Mouse (Mus musculus) myocyte (in vitro differentiated cells): ENCODE data around the gene Paqr9. TPM values are rescaled to one million over a fixed set of nuclear protein-coding genes. Genes with fewer than 3 reads are reported as not detected.

ENCODE experiments used
- H3K27me3 ChIP-seq: one replicate; pipeline ENCODE4 v1.6.1; 2011; ENCODE audit not compliant: control insufficient read depth, insufficient read depth, insufficient read length
- H3K36me3 ChIP-seq: one replicate; pipeline ENCODE4 v1.6.1; 2011; ENCODE audit not compliant: control insufficient read depth, insufficient read depth
- H3K4me2 ChIP-seq: one replicate; pipeline ENCODE4 v1.6.1; 2011; ENCODE audit warnings: low read depth, control low read depth
- H3K4me3 ChIP-seq: one replicate; pipeline ENCODE4 v1.5.1; 2011; ENCODE audit warnings: mild to moderate bottlenecking, control low read depth, moderate library complexity
- H3K79me2 ChIP-seq: one replicate; pipeline ENCODE4 v1.6.1; 2011; ENCODE audit not compliant: control insufficient read depth, insufficient read depth
- H3ac ChIP-seq: one replicate; pipeline ENCODE4 v1.6.1; 2011; ENCODE audit not compliant: control insufficient read depth, insufficient read length
- CEBPB ChIP-seq: IDR thresholded peaks from 2 replicates; pipeline ENCODE4 v1.6.1; 2011; ENCODE audit warnings: mild to moderate bottlenecking, moderate library complexity; ENCODE audit not compliant: poor library complexity, insufficient read depth, severe bottlenecking
- E2F4 ChIP-seq: IDR thresholded peaks from one replicate; pipeline ENCODE4 v1.6.1; 2011; ENCODE audit warnings: mild to moderate bottlenecking, control low read depth, moderate library complexity; ENCODE audit not compliant: insufficient read depth
- MAX ChIP-seq: IDR thresholded peaks from one replicate; pipeline ENCODE4 v1.6.1; 2011; ENCODE audit warnings: low read depth, mild to moderate bottlenecking, control low read depth
- MYOD1 ChIP-seq, 3 experiments: IDR thresholded peaks; one replicate each; pipeline ENCODE4 v1.6.1; 2011; ENCODE audit warnings: control low read depth in 2 of 3, low read depth in 2 of 3, mild to moderate bottlenecking in 2 of 3, moderate library complexity in 1 of 3; ENCODE audit not compliant: insufficient read length in 2 of 3, control insufficient read depth in 1 of 3
- MYOG ChIP-seq, 3 experiments: IDR thresholded peaks; one replicate each; pipeline ENCODE4 v1.6.1; 2011; ENCODE audit warnings: control low read depth in 2 of 3, low read depth in 2 of 3, mild to moderate bottlenecking in 2 of 3; ENCODE audit not compliant: insufficient read length in 2 of 3, control insufficient read depth in 1 of 3, insufficient read depth in 1 of 3
- POLR2A ChIP-seq: IDR thresholded peaks from one replicate; pipeline ENCODE4 v1.6.1; 2011; ENCODE audit warnings: low read depth, mild to moderate bottlenecking, control low read depth, moderate library complexity; ENCODE audit not compliant: insufficient read length
- POLR2AphosphoS2 ChIP-seq: IDR thresholded peaks from one replicate; pipeline ENCODE4 v1.6.1; 2011; ENCODE audit warnings: low read depth, control low read depth; ENCODE audit not compliant: insufficient read length
- REST ChIP-seq: IDR thresholded peaks from one replicate; pipeline ENCODE4 v1.6.1; 2011; ENCODE audit warnings: mild to moderate bottlenecking, control low read depth, moderate library complexity; ENCODE audit not compliant: insufficient read depth, insufficient read length
- SRF ChIP-seq: IDR thresholded peaks from one replicate; pipeline ENCODE4 v1.6.1; 2011; ENCODE audit warnings: low read depth; ENCODE audit not compliant: control insufficient read depth, insufficient read length
- TCF12 ChIP-seq: IDR thresholded peaks from one replicate; pipeline ENCODE4 v1.6.1; 2011; ENCODE audit warnings: mild to moderate bottlenecking, control low read depth; ENCODE audit not compliant: poor library complexity, insufficient read depth, severe bottlenecking
- TCF3 ChIP-seq: IDR thresholded peaks from one replicate; pipeline ENCODE4 v1.6.1; 2011; ENCODE audit warnings: low read depth, control low read depth; ENCODE audit not compliant: insufficient read length
- USF1 ChIP-seq: IDR thresholded peaks from one replicate; pipeline ENCODE4 v1.6.1; 2011; ENCODE audit warnings: low read depth, mild to moderate bottlenecking, control low read depth, moderate library complexity
- polyA plus RNA-seq: library from polyadenylated mRNA; unstranded; fragments of >200 nt; fragmentation: generic; extraction: Trizol; gene quantifications from one replicate; pipeline ENCODE4 v1.2.1, GENCODE M21; 2012; ENCODE audit warnings: missing spikeins

The Paqr9 gene
- polyA plus RNA-seq, 1 experiment: under 0.01 TPM

- TF ChIP-seq POLR2A (no peak), POLR2AphosphoS2 (no peak), USF1 (no peak), REST (no peak), SRF (no peak), E2F4 (no peak), TCF12 (no peak), MYOG (IDR thresholded peaks at IDR 0.05; ENCODE audit: control insufficient read depth in 1 of 3, insufficient read depth in 1 of 3, insufficient read length in 2 of 3, low read depth in 2 of 3) (no peak), CEBPB (no peak), MAX (no peak), MYOD1 (IDR thresholded peaks at IDR 0.05; ENCODE audit: control insufficient read depth in 1 of 3, insufficient read length in 2 of 3, low read depth in 2 of 3) (no peak), TCF3 (no peak)
- Histone ChIP-seq H3K27me3 (no peaks in the 10 kb centered on the region), H3K79me2 (no peaks in the 10 kb centered on the region), H3ac (no peak overlapping the region), H3K36me3 (no peaks in the 10 kb centered on the region), H3K4me3 (no peak overlapping the region), H3K4me2 (no peak overlapping the region)
Observed at GRCm38 (mm10) chr9:95582555-95582954, 23.1 kb downstream of the Paqr9 start.

- Histone ChIP-seq H3K79me2 (no peaks in the 10 kb centered on the region), H3K36me3 (no peaks in the 10 kb centered on the region), H3ac (no peak overlapping the region), H3K4me3 (no peak overlapping the region), H3K4me2 (no peak overlapping the region), H3K27me3 (no peaks in the 10 kb centered on the region)
- no peak for TF ChIP-seq E2F4
- TF ChIP-seq REST: no peak
- no peak for TF ChIP-seq MYOG (IDR thresholded peaks at IDR 0.05; ENCODE audit: control insufficient read depth in 1 of 3, insufficient read depth in 1 of 3, insufficient read length in 2 of 3, low read depth in 2 of 3)
- TF ChIP-seq MAX: no peak
- no peak for TF ChIP-seq TCF3
- no peak for TF ChIP-seq POLR2A
- no peak for TF ChIP-seq TCF12
- TF ChIP-seq USF1: no peak
- TF ChIP-seq MYOD1 (IDR thresholded peaks at IDR 0.05; ENCODE audit: control insufficient read depth in 1 of 3, insufficient read length in 2 of 3, low read depth in 2 of 3): no peak
- no peak for TF ChIP-seq SRF
- TF ChIP-seq POLR2AphosphoS2: no peak
- TF ChIP-seq CEBPB: no peak
Observed at GRCm38 (mm10) chr9:95586046-95586445, 26.6 kb downstream of the Paqr9 start.

- TF ChIP-seq TCF12 (no peak), MYOD1 (IDR thresholded peaks at IDR 0.05; ENCODE audit: control insufficient read depth in 1 of 3, insufficient read length in 2 of 3, low read depth in 2 of 3) (no peak), POLR2AphosphoS2 (no peak), MYOG (IDR thresholded peaks at IDR 0.05; ENCODE audit: control insufficient read depth in 1 of 3, insufficient read depth in 1 of 3, insufficient read length in 2 of 3, low read depth in 2 of 3) (no peak), CEBPB (no peak), E2F4 (no peak), TCF3 (no peak), USF1 (no peak), MAX (no peak), POLR2A (no peak), SRF (no peak), REST (no peak)
- H3K4me2 ChIP-seq: no peak overlapping the region
- no peaks in the 10 kb centered on the region for H3K79me2 ChIP-seq
- H3K36me3 ChIP-seq: no peaks in the 10 kb centered on the region
- H3K27me3 ChIP-seq: no peaks in the 10 kb centered on the region
- no peak overlapping the region for H3ac ChIP-seq
- H3K4me3 ChIP-seq: no peak overlapping the region
Observed at GRCm38 (mm10) chr9:95588070-95588469, 28.6 kb downstream of the Paqr9 start.

- TF ChIP-seq SRF: no peak
- TF ChIP-seq REST: no peak
- no peak for TF ChIP-seq TCF3
- no peak for TF ChIP-seq MYOD1 (IDR thresholded peaks at IDR 0.05; ENCODE audit: control insufficient read depth in 1 of 3, insufficient read length in 2 of 3, low read depth in 2 of 3)
- TF ChIP-seq TCF12: no peak
- no peak for TF ChIP-seq POLR2A
- TF ChIP-seq MYOG (IDR thresholded peaks at IDR 0.05; ENCODE audit: control insufficient read depth in 1 of 3, insufficient read depth in 1 of 3, insufficient read length in 2 of 3, low read depth in 2 of 3): no peak
- no peak for TF ChIP-seq POLR2AphosphoS2
- no peak for TF ChIP-seq USF1
- TF ChIP-seq CEBPB: no peak
- TF ChIP-seq MAX: no peak
- TF ChIP-seq E2F4: no peak
- H3K79me2 ChIP-seq: no peaks in the 10 kb centered on the region
- no peaks in the 10 kb centered on the region for H3K27me3 ChIP-seq
- H3K4me3 ChIP-seq: no peak overlapping the region
- H3K36me3 ChIP-seq: no peaks in the 10 kb centered on the region
- H3K4me2 ChIP-seq: no peak overlapping the region
- H3ac ChIP-seq: no peak overlapping the region
Observed at GRCm38 (mm10) chr9:95594291-95594690, 34.8 kb downstream of the Paqr9 start.
